Mouse (Mus musculus) kidney, adult 2 months (tissue): ENCODE results near the gene Trarg1.

Experiments used
- CTCF ChIP-seq: fragments of 200-500 bp; conservative IDR thresholded peaks from 2 replicates; pipeline ENCODE4 v1.5.1; 2011; ENCODE audit warnings: low read depth, mild to moderate bottlenecking, control low read depth, low read length, moderate library complexity, mixed read lengths; ENCODE audit not compliant: insufficient read depth, insufficient read length
- POLR2A ChIP-seq: fragments of 200-500 bp; IDR thresholded peaks from one replicate; pipeline ENCODE4 v1.6.1; 2011; ENCODE audit warnings: low read depth, low read length, control low read depth

DNA sequence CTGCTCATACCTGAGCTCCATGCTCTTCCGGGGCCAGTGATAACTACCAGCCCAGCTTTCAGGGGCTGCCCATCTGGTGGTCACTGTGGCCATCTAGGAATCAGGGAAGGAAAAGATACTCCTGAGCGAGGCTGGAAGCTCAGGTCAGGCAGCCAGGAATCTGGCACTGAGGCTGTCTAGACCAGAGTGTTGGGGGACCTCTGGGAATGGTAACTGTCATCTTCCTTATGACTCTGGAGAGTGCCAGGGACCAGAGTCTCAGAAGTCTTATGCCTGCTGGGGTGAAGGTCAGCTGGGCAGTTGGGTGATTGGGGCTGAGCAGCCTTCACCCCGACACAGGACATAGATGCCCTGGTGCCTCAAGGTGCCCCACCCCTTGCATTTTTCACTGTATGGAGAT, 28.0 kb downstream of the Trarg1 start:
- TF ChIP-seq POLR2A (no peak), CTCF (no peak)
